Mouse (Mus musculus) forebrain, embryonic 11.5 days (tissue): ENCODE results near the gene Dip2c. TPM values are rescaled to one million over a fixed set of nuclear protein-coding genes. Genes with fewer than 3 reads are reported as not detected.

ENCODE experiments used
- ATAC-seq: fragments of 200-750 bp; cut with Nextera tagmentation; replicated peaks from 2 replicates; pipeline ENCODE4 v1.8.0; 2017; ENCODE audit warnings: moderate TSS enrichment; ENCODE audit not compliant: low FRiP score
- DNase-seq: peaks from one replicate; pipeline ENCODE4 v3.0.0-alpha.2; 2017; ENCODE audit warnings: low spot score
- H3K27ac ChIP-seq: fragments of 300-500 bp; sonication (generic); 2 replicates; pipeline ENCODE4 v1.5.1; 2014; ENCODE audit warnings: low read depth, low read length
- H3K27me3 ChIP-seq: fragments of 300-500 bp; sonication (generic); 2 replicates; pipeline ENCODE4 v1.6.1; 2014; ENCODE audit warnings: mild to moderate bottlenecking, low read length, mixed read lengths; ENCODE audit not compliant: control insufficient read depth, insufficient read depth
- H3K36me3 ChIP-seq: fragments of 300-500 bp; sonication (generic); 2 replicates; pipeline ENCODE4 v1.6.1; 2014; ENCODE audit warnings: mild to moderate bottlenecking, low read length, moderate library complexity, mixed read lengths; ENCODE audit not compliant: control insufficient read depth, insufficient read depth
- H3K4me1 ChIP-seq: fragments of 300-500 bp; sonication (generic); replicated peaks from 2 replicates; pipeline ENCODE4 v1.6.1; 2014; ENCODE audit warnings: low read length, mixed read lengths; ENCODE audit not compliant: control insufficient read depth, insufficient read depth
- H3K4me2 ChIP-seq: fragments of 300-500 bp; sonication (generic); 2 replicates; pipeline ENCODE4 v1.6.1; 2014; ENCODE audit warnings: low read depth, mild to moderate bottlenecking, low read length, moderate library complexity, mixed read lengths; ENCODE audit not compliant: severe bottlenecking
- H3K4me3 ChIP-seq: fragments of 300-500 bp; sonication (generic); 2 replicates; pipeline ENCODE4 v1.5.1; 2014; ENCODE audit warnings: low read depth, low read length
- H3K9ac ChIP-seq: fragments of 300-500 bp; sonication (generic); 2 replicates; pipeline ENCODE4 v1.6.1; 2014; ENCODE audit warnings: low read length
- H3K9me3 ChIP-seq: fragments of 300-500 bp; sonication (generic); 2 replicates; pipeline ENCODE4 v1.6.1; 2016; ENCODE audit warnings: low read length, mixed read lengths; ENCODE audit not compliant: control insufficient read depth
- WGBS: fragments of 180-500 bp; shearing (Covaris S2); extraction: QIAGEN DNeasy Blood & Tissue Kit; methylation state at CpG from one replicate; pipeline ENCODE4 v1.1.7; 2014; 5-methylcytosine and 5-hydroxymethylcytosine counted together
- polyA plus RNA-seq: library from polyadenylated mRNA; unstranded; fragments of >200 nt; fragmentation: Nextera tagmentation; extraction: Ambion mirVana; gene quantifications from 2 replicates; pipeline ENCODE4 v1.2.1, GENCODE M21; 2014

Dip2c gene
- polyA plus RNA-seq, 1 experiment from 2014 or later: 9.0 TPM

DNA sequence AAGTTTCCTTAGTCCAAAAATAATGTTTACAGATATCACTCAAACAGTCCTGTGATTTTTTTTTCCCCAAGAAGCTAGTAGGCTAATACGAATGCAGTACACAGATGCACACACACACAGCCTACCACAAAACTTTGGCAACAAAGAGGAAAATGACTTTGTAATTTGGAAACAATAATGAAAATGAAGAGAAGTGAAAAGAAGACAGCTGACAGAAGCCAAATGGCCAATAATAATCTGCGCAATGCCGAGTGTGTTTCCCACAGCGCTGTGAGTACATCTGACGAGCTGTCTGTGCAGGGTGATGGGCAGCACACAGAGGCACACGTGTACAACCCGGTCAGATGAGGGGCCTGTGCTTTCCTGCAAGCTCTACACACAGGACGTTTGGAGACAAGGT is 430.4 kb downstream of the Dip2c start:
- no peaks in the 10 kb centered on the region for H3K4me1 ChIP-seq
- ATAC-seq: no peak
- no peak overlapping the region for H3K4me3 ChIP-seq
- no peak overlapping the region for H3K4me2 ChIP-seq
- no peaks in the 10 kb centered on the region for H3K27me3 ChIP-seq
- H3K9me3 ChIP-seq: no peaks in the 10 kb centered on the region
- no peak for DNase-seq
- no peak overlapping the region for H3K9ac ChIP-seq
- H3K27ac ChIP-seq: no peak overlapping the region
- WGBS: 90% methylated on average over 8 of the region's 8 CpGs
- no peaks in the 10 kb centered on the region for H3K36me3 ChIP-seq

DNA sequence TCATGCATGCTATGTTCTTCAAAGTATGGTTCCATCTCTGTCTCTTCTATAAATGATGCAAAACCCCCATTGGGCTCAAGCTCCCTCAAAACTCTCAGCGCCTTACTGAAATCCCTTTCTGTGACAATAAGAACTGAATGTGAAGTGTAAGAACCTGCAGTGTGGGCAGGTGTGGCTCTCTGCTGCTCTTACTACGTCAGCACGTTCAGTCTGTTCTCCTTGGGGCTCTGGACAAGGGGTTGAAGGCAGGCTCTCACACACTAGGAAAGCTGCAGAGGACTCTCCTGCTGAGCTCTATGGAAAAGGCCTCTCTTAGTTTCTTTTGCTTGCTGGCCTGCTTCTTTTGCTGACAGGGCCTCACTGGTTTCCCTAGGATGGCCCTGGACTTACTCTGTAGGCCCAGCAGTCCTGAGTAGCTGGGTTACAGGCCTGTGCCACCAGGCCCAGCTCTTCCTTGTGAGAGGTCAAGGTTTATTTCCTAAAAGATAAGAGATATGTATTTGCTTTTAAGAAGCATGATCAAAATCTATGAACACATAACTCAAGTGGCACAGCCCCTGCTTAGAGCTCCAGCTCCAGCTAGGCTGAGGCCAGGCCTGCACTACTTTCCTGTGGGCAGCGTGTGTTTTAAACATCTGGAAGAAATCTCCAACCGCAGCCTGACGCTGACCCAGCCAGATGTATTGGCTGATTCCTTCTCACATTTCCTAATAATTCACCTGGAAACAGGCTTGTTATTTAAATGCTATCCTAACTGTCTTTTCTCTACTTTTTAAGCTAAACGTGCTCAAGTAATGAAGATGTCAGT is 432.3 kb downstream of the Dip2c start:
- Histone ChIP-seq H3K4me1 (no peaks in the 10 kb centered on the region), H3K4me3 (no peak overlapping the region), H3K27me3 (no peaks in the 10 kb centered on the region), H3K27ac (no peak overlapping the region), H3K9ac (no peak overlapping the region), H3K36me3 (no peaks in the 10 kb centered on the region), H3K4me2 (no peak overlapping the region), H3K9me3 (no peaks in the 10 kb centered on the region)
- DNase-seq: no peak
- no peak for ATAC-seq
- 86% methylated on average over 7 of the region's 7 CpGs for WGBS

DNA sequence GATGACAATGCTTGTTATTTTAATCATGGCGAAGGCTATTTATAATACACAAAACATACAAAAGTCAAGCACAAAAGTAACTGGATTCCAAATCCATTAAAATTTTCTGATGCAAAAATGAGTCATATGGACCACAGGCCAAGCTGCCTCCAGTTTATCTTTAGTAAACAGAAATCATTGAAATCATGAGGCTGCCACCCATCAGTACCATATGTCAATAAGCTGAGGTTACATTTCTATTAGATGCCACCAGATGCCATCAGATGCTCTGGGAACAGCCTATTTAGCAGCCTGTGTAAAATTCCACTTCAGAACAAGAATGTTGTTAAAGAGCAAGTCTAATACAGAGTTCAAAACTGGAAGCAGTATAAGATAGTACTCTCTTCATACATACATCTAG is 436.1 kb downstream of the Dip2c start:
- 98% methylated on average over 1 of the region's 1 CpGs for WGBS
- no peaks in the 10 kb centered on the region for H3K27me3 ChIP-seq
- no peaks in the 10 kb centered on the region for H3K9me3 ChIP-seq
- no peak overlapping the region for H3K4me2 ChIP-seq
- no peak overlapping the region for H3K27ac ChIP-seq
- H3K4me3 ChIP-seq: no peak overlapping the region
- H3K9ac ChIP-seq: no peak overlapping the region
- no peak for ATAC-seq
- no peak for DNase-seq
- H3K4me1 ChIP-seq: no peaks in the 10 kb centered on the region
- H3K36me3 ChIP-seq: no peaks in the 10 kb centered on the region

DNA sequence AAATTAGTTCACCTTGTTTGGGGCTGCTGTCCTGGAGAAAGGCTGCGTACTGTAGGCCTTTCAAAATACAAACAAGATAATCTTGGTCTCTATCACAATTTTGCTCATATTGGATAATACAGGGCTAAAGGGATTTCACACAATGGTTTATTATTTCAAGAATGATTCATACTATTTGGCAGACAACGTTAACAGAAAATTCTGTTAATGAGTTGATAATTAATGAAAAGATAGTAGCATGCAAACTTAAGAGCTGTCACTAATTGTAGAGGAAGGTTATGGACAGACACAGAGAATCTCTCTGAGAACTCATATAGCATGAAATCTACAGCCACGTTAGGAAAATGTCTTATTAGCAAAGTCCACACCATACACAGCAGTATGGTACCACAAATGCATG is 436.6 kb downstream of the Dip2c start:
- H3K4me2 ChIP-seq: no peak overlapping the region
- WGBS: 90% methylated on average over 3 of the region's 3 CpGs
- no peaks in the 10 kb centered on the region for H3K27me3 ChIP-seq
- no peaks in the 10 kb centered on the region for H3K36me3 ChIP-seq
- H3K9me3 ChIP-seq: no peaks in the 10 kb centered on the region
- no peaks in the 10 kb centered on the region for H3K4me1 ChIP-seq
- H3K27ac ChIP-seq: no peak overlapping the region
- DNase-seq (no peak), ATAC-seq (no peak)
- H3K4me3 ChIP-seq: no peak overlapping the region
- no peak overlapping the region for H3K9ac ChIP-seq

DNA sequence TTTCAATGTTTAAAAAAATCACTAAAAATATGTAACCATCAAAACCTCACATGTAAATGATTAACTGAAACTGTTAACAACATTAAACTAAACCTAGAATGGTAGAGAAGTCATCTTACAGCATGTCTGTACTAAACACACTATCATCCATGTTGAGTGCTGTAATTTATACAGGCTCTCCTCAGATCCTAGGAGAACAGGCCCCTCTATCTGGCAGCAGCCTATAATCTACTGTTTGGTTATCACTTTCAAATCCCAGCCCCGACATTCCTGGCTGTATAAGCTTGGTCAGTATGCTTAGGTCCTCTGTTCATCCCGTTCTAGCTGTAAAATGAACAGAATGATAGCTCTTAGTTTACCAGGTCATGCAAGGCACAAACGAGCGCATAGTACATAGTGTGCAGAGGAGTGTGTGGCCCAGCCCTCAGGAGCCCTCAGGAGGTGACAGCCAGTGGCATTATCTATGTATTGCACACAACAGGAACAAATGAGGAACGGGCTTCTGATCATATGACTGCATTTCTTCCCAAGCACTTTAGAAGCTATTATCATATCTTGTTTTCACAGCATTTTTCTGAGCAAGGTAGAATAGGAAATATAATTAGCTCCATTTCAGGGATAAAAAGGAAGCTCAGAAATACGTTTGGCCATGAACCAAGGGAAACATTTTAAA is 437.3 kb downstream of the Dip2c start:
- WGBS: 89% methylated on average over 6 of the region's 6 CpGs
- no peaks in the 10 kb centered on the region for H3K9me3 ChIP-seq
- no peaks in the 10 kb centered on the region for H3K27me3 ChIP-seq
- DNase-seq: no peak
- no peak overlapping the region for H3K27ac ChIP-seq
- H3K4me1 ChIP-seq: no peaks in the 10 kb centered on the region
- H3K4me2 ChIP-seq: no peak overlapping the region
- no peak overlapping the region for H3K9ac ChIP-seq
- ATAC-seq: no peak
- H3K4me3 ChIP-seq: no peak overlapping the region
- H3K36me3 ChIP-seq: no peaks in the 10 kb centered on the region

DNA sequence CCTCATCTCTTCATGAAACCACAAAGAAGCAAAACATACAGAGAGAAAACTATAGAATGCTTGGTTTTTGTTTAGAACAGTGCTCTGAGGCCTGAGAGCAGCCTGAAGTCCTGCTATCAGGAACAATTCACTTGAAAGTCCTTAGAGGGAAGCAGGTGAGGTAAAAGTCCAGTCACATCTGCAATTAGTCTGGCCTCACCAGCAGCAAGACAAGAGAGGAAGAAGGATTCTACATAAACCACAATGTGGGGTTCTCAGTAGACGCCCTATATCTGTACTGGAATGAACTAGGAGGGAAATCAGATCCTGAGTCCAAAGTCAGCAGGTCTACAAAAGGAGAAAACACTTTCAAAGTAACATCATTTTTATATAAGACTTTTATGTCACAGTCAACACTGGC is 438.9 kb downstream of the Dip2c start:
- no peak for DNase-seq
- Histone ChIP-seq H3K9me3 (no peaks in the 10 kb centered on the region), H3K4me1 (no peaks in the 10 kb centered on the region), H3K27ac (no peak overlapping the region), H3K27me3 (no peaks in the 10 kb centered on the region), H3K4me3 (no peak overlapping the region), H3K9ac (no peak overlapping the region), H3K36me3 (no peaks in the 10 kb centered on the region), H3K4me2 (no peak overlapping the region)
- no peak for ATAC-seq
- WGBS: 94% methylated on average over 1 of the region's 1 CpGs

Other genes starting within 250 kb of the Dip2c start
- 42.5 and 46.2 TPM in 2 replicates for gene Larp4b, start 182.6 kb upstream of the Dip2c start, polyA plus RNA-seq